Mouse (Mus musculus) limb, embryonic 10.5 days (tissue): ENCODE data around the gene Dmac1. TPM values are rescaled to one million over a fixed set of nuclear protein-coding genes. Genes with fewer than 3 reads are reported as not detected.

Experiments used
- DNase-seq: peaks from one replicate; pipeline ENCODE4 v3.0.0-alpha.2; 2017; ENCODE audit warnings: low spot score
- H3K27ac ChIP-seq: fragments of 300-500 bp; sonication (generic); 2 replicates; pipeline ENCODE4 v1.5.1; 2016; ENCODE audit warnings: mild to moderate bottlenecking
- H3K27me3 ChIP-seq: fragments of 300-500 bp; sonication (generic); 2 replicates; pipeline ENCODE4 v1.6.1; 2016; ENCODE audit warnings: low read depth, mild to moderate bottlenecking; ENCODE audit not compliant: poor library complexity, severe bottlenecking
- H3K36me3 ChIP-seq: fragments of 300-500 bp; sonication (generic); 2 replicates; pipeline ENCODE4 v1.6.1; 2016; ENCODE audit warnings: mild to moderate bottlenecking, moderate library complexity
- H3K4me1 ChIP-seq: fragments of 300-500 bp; sonication (generic); 2 replicates; pipeline ENCODE4 v1.6.1; 2016
- H3K4me3 ChIP-seq: fragments of 300-500 bp; sonication (generic); 2 replicates; pipeline ENCODE4 v1.5.1; 2016; ENCODE audit warnings: mild to moderate bottlenecking, moderate library complexity
- H3K9me3 ChIP-seq: fragments of 300-500 bp; sonication (generic); replicated peaks from 2 replicates; pipeline ENCODE4 v1.6.1; 2016; ENCODE audit warnings: mild to moderate bottlenecking
- WGBS: fragments of 180-500 bp; shearing (Covaris S2); methylation state at CpG from one replicate; pipeline ENCODE4 v1.1.7; 2016; 5-methylcytosine and 5-hydroxymethylcytosine counted together
- polyA plus RNA-seq: library from polyadenylated mRNA; unstranded; fragments of >200 nt; fragmentation: Nextera tagmentation; extraction: Ambion mirVana; gene quantifications from 2 replicates; pipeline ENCODE4 v1.2.1, GENCODE M21; 2016

Dmac1 gene
- polyA plus RNA-seq = 99.6 and 105 TPM in 2 replicates

DNA sequence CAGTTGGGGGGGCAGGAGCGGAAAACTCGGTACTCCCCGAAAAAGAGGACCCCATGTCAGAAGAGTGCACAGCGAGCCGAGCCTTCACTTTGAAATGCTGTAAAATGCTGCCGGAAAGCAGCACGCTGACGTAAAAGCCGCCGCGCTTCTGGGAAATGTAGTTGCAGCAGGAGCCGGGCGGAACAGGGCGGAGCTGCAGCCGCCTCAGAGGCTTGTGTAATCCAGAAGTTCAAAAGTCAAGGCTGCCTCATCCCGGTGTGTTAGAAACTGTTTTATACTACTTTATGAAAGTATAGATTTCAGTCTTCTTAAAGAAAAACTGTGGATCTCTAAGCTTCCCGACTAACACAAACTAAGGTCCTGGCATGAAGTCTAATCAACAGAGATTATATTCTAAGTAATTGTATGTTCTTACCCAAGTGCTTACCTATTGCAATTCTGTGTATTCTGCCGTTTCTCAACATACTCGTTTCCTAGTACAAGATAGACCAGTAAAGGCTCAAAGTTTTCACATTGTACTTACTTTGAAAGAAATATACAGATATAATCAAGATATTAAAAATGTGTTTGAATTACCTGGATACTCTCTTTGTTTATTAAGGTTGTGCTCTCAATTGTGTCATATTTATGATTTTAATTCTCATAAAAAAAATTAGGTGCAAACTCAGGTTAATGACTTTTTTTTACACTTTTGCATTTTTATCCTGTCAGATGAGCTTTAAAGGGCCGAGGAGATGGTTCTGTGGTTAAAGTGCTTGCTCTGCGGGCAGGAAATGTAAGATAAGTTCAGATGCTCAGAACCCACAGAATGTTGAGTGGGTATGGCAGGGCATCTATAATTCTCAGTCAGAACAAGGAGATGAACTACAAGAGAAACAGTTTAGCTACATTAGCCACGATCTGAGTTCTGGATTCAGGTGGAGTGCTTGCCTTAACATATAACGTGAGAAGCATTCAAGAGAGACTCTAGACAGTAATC is at the start of gene Dmac1:
Gene Dmac1 (minus strand): TSS at position 109 of the 979 bp plus-strand sequence.
- peaks cover 29% of the 10 kb centered on the region for H3K36me3 ChIP-seq
- H3K4me1 ChIP-seq = 0 out of 2 replicates have a peak, but pooled peaks cover 3% of the 10 kb centered on the region
- peak within 1 kb of the TSS; percentile 88 for H3K27ac ChIP-seq
- H3K4me3 ChIP-seq = peak within 1 kb of the TSS; percentile 75
- no peaks in the 10 kb centered on the region for H3K9me3 ChIP-seq
- DNase-seq = peak; percentile 96
- H3K27me3 ChIP-seq = no peaks in the 10 kb centered on the region
- 19% methylated on average over 23 of the region's 23 CpGs for WGBS

DNA sequence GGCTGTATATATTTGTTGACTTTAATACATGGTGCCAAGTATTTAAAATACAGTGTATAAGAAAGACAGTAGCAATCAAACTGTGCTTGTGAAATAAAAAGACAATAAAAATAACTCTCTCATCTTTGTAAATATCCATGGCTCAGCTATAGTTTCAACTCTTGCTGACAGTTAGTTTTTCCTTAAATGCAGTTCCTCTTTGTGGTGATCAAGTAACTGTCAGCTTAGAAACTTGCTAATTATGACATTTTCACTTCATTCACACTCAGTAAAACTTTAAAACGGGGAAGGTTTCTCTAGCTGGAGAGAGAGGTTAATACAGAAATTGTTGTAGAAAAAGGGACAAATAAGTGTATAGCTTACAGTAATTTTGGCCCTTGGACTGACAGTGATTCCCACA is 37.3 kb upstream of the Dmac1 start:
- Histone ChIP-seq H3K36me3 (no peaks in the 10 kb centered on the region), H3K27ac (no peak overlapping the region), H3K4me3 (no peak overlapping the region), H3K9me3 (no peaks in the 10 kb centered on the region), H3K4me1 (no peaks in the 10 kb centered on the region), H3K27me3 (no peaks in the 10 kb centered on the region)
- no peak for DNase-seq
- 76% methylated on average over 1 of the region's 1 CpGs for WGBS

DNA sequence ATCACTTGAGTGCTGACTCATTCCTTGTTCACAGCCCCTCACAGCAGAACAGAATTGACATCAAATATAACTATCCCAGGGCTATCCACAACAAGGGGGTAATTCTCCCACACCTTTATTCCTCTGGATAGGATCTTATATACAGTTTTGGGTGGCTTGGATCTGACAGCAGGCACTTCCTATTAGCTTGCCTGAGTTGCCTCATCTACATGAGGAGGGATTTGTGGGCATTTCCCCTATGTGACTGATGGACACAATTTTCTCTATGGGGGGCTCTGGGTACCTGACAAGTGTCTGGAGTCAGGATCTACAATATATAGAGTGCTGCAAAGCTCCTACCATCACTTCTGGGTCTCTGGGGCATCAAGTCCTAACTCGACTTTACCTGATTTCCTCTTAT is 36.9 kb upstream of the Dmac1 start:
- Histone ChIP-seq H3K27me3 (no peaks in the 10 kb centered on the region), H3K4me1 (no peaks in the 10 kb centered on the region), H3K27ac (no peak overlapping the region), H3K4me3 (no peak overlapping the region), H3K36me3 (no peaks in the 10 kb centered on the region), H3K9me3 (no peaks in the 10 kb centered on the region)
- DNase-seq = no peak
- WGBS = 79% methylated on average over 1 of the region's 1 CpGs

DNA sequence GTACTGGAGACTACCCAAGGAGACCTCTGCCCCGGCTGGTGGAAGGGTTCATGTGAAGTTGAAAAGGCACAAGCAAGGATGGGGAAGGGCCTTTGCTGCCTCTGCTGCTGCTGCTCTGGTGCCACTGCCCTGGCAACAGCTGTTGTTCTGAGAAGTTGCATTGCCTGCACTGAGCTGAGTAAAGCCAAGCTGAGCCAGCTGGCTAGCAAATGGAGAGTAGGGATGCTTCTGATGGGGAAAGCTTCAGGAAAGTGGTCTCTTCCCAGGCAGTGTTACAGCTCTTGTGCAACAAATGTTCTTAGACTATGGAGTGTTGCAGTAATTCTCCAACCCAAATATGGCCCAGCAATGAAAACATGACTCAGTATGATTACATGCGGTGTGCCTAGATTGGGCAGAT is 33.8 kb upstream of the Dmac1 start:
- DNase-seq = no peak
- Histone ChIP-seq H3K36me3 (no peaks in the 10 kb centered on the region), H3K27me3 (no peaks in the 10 kb centered on the region), H3K27ac (no peak overlapping the region), H3K9me3 (no peaks in the 10 kb centered on the region), H3K4me1 (no peaks in the 10 kb centered on the region), H3K4me3 (no peak overlapping the region)
- WGBS = 87% methylated on average over 2 of the region's 2 CpGs

DNA sequence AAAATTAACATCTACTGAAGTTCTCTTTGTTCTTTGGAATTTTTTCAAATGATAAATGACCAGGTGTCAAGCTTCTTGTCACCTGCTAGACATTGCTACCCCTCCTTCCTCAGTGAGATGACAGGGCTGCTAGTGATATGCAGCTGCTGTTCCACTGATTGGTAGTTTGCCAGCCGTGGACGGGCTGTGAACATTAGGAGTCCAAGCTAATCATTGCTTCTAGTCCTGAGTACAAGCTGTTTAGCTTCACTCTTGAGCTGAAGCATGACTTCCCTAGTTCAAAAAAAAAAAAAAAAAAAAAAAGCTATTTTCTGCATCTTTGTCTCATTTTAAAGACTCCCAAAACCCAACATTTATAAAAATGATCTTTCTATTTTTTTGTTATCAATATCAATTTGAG is 33.2 kb upstream of the Dmac1 start:
- no peaks in the 10 kb centered on the region for H3K4me1 ChIP-seq
- DNase-seq = no peak
- no peaks in the 10 kb centered on the region for H3K36me3 ChIP-seq
- no peak overlapping the region for H3K4me3 ChIP-seq
- 83% methylated on average over 2 of the region's 2 CpGs for WGBS
- H3K27ac ChIP-seq = no peak overlapping the region
- H3K9me3 ChIP-seq = no peaks in the 10 kb centered on the region
- no peaks in the 10 kb centered on the region for H3K27me3 ChIP-seq

DNA sequence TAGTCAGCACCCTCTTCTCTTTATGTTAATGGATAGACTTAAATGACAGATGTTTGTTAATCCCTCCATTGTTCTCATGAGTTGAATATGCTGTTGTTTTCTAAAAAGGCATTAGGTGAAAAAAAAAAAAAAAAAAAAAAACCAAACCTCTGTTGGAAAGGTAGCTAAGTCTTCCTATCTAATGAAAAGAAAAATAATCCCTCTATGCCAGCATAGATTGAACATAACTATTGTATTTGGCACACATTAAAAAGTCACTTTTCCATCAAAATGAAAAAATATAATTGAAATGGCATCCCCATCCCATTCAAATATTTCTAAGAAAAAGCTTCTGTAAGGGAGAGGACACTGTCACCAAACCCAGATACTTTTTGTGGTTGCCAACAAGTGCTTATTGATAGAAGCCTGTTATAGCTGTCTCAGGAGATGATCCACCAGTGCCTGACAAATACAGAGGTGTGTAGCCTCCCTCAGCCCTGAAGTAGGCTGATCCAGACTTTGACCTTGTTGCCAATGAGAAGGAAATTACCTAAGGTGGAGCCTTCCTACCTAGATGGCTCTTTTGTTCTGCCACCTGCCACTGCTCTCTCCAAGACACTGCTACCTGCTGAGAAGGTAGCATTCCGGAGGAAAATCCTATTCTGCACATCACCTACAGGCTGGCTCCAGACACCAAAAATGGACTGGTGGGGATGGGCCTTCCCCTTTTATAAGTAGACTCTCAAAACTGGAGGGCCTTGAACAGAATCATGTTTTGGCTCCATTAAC is 22.3 kb upstream of the Dmac1 start:
- no peaks in the 10 kb centered on the region for H3K9me3 ChIP-seq
- no peaks in the 10 kb centered on the region for H3K36me3 ChIP-seq
- DNase-seq = no peak
- WGBS = 93% methylated on average over 1 of the region's 1 CpGs
- no peak overlapping the region for H3K4me3 ChIP-seq
- H3K27ac ChIP-seq = no peak overlapping the region
- H3K4me1 ChIP-seq = no peaks in the 10 kb centered on the region
- H3K27me3 ChIP-seq = no peaks in the 10 kb centered on the region

DNA sequence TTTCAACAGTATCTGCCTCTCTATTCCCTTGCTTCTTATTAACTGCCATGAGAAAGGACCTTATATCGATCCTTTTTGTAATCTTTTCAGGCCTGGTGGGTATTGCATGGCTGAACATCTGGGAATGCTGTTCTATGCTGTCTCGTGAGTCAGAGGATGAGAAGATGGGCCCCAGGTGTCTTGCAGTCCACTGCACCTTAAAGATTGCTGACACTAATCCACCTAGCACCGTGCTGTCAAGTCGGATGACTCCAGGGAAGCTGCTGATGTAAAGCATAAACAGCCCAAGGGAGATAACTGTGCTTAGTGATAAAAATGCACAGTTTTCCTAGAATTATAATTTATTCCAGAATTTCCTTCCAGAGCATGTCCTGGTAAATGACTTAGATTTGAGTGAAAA is 14.2 kb upstream of the Dmac1 start:
- DNase-seq = no peak
- Histone ChIP-seq H3K36me3 (no peaks in the 10 kb centered on the region), H3K9me3 (no peaks in the 10 kb centered on the region), H3K4me1 (no peaks in the 10 kb centered on the region), H3K4me3 (no peak overlapping the region), H3K27me3 (no peaks in the 10 kb centered on the region), H3K27ac (no peak overlapping the region)
- WGBS = 82% methylated on average over 4 of the region's 4 CpGs

DNA sequence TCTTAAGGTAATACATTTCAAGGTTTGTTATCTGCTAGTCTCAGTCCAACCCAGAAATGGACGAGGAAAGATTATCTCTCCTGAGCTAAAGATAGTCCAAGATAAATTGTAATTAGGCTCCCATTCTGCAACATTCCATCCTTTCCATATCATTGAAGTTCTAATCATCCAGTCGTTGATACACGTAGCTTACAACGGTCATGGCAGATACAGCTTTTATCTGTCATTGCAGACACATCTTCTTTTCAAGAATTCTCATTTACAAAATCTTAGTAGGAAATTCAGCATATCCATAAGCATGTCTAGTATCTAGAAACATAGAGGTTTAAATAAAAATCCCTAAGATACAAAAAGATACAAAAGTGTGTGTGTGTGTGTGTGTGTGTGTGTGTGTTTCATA is 13.0 kb upstream of the Dmac1 start:
- Histone ChIP-seq H3K9me3 (no peaks in the 10 kb centered on the region), H3K4me1 (no peaks in the 10 kb centered on the region), H3K4me3 (no peak overlapping the region), H3K36me3 (no peaks in the 10 kb centered on the region), H3K27me3 (no peaks in the 10 kb centered on the region), H3K27ac (no peak overlapping the region)
- WGBS = 90% methylated on average over 4 of the region's 4 CpGs
- DNase-seq = no peak

DNA sequence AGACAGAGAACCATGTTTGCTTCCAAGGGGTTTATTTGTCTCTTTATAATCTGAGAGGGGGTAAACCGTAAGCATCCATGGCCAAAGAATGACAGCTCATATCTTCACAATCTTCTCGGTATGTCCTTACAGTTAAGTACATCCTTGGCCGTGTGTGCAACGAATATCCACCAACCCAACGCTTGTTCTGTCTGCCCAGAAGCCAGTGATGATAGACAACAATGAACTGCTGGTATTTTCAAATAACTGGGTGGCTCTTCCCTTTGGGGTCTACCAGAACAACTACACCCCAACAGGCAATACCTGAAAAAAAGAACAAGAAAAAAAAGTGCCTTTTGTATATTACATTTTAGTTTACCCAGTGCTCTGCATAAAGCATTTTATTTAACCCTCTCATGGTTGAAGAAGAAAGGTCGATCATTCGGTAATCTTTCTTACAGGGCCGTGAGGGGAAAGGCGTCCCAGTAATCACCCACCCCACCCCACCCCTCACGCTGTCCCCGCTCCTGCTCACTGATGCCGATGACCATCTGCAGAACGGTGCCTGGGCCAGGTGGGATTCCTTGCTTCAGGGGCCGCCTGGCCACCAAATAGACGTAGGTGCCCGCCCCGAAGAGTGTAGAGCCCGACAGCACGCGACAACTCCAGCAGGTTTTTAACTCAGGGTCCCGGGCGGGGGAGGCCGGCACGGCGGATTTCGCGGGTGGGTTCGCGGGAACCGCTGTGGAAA is 473 bp downstream of the Dmac1 start:
- Histone ChIP-seq H3K4me3 (peak overlapping the region; percentile 75), H3K27me3 (no peaks in the 10 kb centered on the region)
- WGBS = 9% methylated on average over 30 of the region's 30 CpGs

DNA sequence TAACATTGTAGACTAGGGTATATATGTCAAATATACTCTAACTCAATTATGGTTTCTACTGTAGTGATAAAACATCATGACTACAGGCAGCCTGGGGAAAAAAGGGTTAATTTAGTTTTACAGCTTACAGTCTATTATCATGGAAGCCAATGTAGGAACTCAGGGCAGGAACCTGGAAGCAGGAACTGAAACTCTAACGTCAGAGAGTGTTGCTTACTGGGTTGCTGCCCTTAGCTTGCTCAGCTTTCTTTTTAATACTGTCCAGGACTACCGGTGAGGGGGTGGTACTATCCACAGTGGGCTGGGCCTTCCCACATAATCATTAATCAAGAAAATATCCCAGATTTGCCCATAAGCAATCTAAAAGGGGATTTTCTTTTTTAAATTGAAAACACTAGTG is 2.4 kb downstream of the Dmac1 start:
- WGBS = 94% methylated on average over 2 of the region's 2 CpGs
- H3K27me3 ChIP-seq = no peaks in the 10 kb centered on the region
- 0 out of 2 replicates have a peak, but pooled peaks cover 3% of the 10 kb centered on the region for H3K4me1 ChIP-seq
- no peak for DNase-seq
- peaks cover 45% of the 10 kb centered on the region for H3K36me3 ChIP-seq
- H3K27ac ChIP-seq = no peak overlapping the region
- no peaks in the 10 kb centered on the region for H3K9me3 ChIP-seq
- no peak overlapping the region for H3K4me3 ChIP-seq

More for the DNA sequence above, 473 bp downstream of the Dmac1 start:
- H3K4me1 ChIP-seq = 0 out of 2 replicates have a peak, but pooled peaks cover 3% of the 10 kb centered on the region
- H3K36me3 ChIP-seq = peaks cover 37% of the 10 kb centered on the region
- H3K27ac ChIP-seq = peak overlapping the region; percentile 88
- no peak for DNase-seq
- no peaks in the 10 kb centered on the region for H3K9me3 ChIP-seq

DNA sequence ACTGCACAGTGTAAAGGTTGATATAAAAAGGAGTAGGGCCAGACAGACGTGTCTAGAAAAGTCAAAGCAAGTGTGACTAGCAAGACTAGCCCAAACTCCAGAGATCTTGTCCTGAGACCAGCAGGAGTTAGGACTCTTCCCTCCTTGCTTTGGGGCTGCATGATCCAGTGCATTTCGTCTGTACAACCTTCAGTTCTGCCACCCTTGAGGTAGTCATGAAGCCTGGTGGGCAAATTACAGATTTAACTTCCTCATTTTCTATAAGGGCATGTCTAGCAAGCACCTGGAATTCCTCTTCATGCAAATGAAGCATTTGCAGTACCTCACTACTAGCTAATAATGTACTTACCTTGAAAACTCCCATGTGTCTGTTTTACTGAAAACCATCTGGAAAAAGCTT is 10.2 kb downstream of the Dmac1 start:
- Histone ChIP-seq H3K9me3 (no peaks in the 10 kb centered on the region), H3K27ac (no peak overlapping the region), H3K36me3 (peaks cover 10% of the 10 kb centered on the region), H3K27me3 (no peaks in the 10 kb centered on the region), H3K4me3 (no peak overlapping the region), H3K4me1 (no peaks in the 10 kb centered on the region)
- 70% methylated on average over 2 of the region's 2 CpGs for WGBS
- DNase-seq = no peak

DNA sequence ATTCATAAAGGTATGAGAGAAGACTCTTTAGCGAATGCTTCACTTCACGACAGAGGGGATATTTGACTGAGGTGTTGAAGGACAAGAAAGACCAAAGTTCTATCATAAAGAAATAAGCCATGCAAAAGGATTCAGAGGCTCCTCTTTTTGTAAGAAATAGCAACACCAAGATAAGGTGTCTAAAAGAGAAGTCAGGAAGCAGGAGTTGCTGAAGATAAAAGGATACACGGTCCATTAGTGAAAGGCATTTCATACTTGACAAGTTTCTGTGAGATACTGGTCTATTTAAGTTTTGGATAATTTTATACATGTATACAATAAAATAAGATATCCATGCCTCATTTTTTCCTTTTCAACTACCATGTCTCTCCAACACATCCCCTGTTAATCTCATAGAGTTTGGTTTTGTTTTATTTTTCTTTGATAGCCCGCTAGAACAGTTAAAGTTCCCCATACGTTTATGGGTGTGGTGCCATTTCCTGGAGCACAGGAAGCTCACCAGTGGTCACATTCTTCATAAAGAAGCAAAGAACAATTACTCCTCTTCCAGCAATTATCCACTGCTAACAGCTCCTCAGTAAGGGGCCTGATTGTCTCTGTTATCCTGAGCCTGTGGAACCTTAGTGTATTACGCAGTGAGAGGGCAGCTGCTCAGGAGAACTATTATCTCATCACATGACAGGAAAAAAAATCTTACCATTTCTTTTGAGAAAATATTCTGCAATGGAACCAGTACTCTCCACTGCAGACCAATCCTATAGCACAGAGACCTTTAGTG is 11.1 kb downstream of the Dmac1 start:
- 89% methylated on average over 6 of the region's 6 CpGs for WGBS
- H3K4me1 ChIP-seq = no peaks in the 10 kb centered on the region
- 0 out of 2 replicates have a peak, but pooled peaks cover 1% of the 10 kb centered on the region for H3K36me3 ChIP-seq
- no peak overlapping the region for H3K27ac ChIP-seq
- H3K27me3 ChIP-seq = no peaks in the 10 kb centered on the region
- no peak overlapping the region for H3K4me3 ChIP-seq
- H3K9me3 ChIP-seq = no peaks in the 10 kb centered on the region
- DNase-seq = no peak
